Mouse (Mus musculus) frontal cortex, adult (tissue): ENCODE results near the gene Mdm1.

Experiments
- ATAC-seq: cut with Nextera tagmentation; 2 replicates; pipeline ENCODE4 v1.9.2; 2017; ENCODE audit warnings: mild to moderate bottlenecking, moderate library complexity, mixed read lengths; ENCODE audit not compliant: low TSS enrichment

The Mdm1 gene

DNA sequence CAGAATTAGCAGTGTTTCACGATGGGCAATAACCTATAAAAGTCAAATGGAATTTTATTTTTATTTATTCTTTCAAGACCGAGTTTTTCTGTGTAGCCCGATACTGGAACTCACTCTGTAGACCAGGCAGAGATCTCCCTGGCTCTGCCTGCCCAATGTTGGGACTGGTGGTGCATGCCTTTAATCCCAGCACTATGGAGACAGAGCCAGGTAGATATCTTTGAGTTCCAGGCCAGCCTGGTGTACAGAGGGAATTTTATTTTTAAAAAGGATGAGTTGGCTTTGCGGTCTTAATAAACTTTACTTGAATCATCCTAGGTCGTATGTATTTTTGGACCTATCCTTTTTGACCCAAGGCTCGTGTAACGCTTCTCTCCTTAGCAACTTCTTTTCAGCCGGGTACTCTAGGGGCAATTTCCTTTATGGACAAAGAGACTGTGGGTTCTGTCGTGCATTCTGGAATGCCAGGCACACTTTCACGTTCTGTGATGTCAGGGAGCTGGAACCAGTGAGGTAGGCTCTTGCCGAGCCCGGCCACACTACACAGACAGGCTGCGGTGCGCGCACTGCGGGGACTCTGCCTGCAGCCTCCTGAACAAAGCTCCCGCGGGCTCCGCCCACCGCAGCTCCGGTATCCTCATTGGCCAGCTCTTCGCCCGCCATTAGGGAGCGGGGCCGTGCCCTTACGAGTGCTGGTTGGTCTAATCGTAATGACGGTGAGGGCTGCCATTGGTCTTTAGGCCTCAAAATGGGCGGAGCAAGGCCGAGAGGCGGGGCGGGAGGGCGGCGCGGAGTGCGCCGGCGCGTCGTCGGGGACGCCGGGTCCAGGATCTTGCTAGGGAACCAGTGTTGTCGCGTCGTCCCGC is at the start of gene Mdm1:
TSS of gene Mdm1 (plus strand) at position 794 of the 866 bp plus-strand sequence.
- peak; percentile 100 for ATAC-seq

DNA sequence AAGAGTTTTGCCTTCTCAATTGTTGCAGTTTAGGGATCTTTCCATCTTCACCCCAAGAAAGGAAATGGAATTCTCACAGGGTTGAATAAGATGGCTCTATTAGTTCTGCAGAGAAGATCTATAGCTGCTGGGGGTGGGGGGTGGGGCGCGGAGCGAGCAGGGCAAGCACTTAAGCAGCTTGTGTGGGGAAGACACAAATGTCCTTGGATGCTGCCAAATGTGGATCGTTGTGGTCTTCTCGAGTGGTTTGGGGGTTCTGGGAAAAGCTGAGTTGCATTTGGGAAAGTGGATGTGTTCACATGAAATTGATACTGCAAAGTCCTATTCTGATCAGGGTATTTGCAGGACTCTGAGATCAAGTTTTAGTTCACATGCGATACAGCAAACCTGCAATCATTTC is 48.9 kb upstream of the Mdm1 start:
- ATAC-seq: no peak

DNA sequence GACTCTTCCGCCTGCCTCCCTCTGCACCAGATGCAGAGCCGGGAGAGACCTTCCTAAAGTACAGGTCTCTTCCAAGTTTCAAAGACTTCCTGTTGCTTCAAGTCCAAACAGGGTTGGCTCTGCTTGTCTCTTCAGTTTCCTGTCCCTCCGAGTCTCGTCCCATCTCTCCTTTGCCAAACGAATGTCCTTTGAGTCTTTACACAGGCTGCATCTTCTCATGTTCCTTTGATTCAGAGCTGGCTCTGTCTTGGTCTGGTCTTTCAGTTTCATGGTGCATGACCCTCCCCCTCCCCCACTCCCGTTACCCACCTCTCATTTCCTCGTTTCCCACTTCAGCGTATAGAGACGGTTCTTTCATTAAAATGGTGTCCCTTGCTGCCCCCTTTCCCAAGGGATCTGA is 47.9 kb upstream of the Mdm1 start:
- no peak for ATAC-seq

DNA sequence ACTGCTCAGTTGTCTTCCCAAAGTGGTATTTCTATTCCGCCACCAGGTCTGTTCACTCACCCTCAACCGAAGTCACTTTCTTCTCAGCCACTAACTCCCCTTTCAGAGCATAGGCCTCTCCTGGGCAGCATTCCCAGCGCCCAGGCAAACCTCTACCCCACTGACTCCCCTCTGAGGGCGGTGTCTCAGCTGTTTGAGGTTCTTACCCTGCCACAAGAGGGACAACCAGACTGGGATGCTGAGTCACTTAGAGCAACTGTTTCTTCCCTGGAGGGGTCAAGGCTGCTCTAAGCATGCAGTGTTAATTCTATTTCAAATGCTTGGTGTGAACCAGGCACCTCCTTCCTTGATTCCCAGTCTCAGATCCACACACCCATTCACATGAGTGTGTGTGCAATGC is 46.8 kb upstream of the Mdm1 start:
- ATAC-seq: no peak

DNA sequence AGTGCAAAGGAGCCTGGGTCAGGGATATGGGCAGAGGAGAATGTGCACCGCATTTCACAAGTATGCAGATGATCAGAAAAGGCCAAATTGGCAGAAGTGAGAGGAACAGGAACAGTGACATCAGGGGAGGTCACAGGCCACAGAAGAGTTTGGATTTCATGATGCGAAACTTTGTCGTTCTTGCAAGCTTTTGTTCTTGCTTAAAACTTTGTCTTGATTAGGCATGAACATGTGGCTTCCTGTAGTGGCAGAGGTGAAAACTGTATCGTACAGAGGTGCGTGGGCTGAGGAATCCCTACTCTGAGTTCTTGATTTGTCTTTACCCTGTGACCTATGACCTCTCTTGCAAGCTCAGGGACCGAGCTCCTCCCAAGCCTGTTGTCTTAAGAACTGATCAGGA is 45.4 kb upstream of the Mdm1 start:
- ATAC-seq: no peak

DNA sequence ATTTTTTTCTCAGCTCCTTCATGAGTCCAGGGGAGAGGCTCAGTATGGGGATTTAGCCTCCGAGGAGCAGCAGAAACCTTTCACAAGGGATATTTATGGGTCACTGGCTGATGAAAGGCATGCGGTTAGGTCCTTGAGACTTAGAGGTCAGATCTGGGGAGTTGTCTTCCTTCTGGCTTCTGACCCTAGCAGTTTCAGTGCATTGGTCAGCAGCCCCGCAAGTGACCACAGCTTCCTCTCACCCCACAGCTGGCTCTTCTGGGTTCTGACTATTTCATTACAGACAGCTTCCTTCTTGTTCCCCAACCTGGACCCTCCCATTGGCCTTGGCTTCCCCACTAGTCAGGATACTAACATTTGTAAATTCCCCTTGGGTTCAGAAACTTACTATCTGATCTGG is 43.7 kb upstream of the Mdm1 start:
- no peak for ATAC-seq

DNA sequence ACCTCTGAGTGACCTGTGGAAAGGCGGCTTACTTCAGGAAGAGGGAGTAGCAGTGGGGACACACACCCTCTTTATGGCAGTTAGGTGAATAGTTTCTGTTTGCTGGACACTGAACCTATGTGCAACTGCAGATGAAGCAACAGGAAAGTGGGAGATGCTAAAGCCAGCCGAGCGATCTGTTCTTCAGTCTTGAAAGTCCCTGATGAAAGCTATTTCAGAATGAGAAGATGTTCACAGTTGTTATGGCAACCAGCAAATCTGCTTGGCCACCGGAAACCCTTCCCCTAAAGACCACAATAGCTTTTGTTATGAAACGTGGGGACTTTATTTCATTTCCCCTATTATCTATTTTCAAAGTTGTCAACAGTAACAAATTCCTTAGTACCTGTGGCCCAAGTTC is 41.0 kb upstream of the Mdm1 start:
- ATAC-seq: no peak

DNA sequence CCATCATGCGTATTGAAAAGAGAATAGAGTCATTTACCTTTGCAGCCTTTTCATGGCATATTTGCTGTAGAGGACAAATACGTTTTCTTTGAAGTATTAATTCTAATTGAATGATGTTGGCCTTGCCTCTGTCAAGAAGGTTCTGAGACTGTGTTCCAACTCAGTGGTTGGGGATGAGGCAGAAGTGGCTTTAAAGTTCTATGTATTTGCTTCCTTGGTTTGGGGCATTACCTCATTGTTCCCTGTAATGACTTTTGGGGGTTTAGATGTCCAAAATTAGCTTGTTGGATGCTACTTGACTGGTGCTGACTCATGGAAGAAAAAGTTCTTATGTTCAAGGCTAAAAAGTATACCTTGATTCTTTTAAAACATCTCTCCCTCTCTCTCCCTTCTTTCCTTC is 40.6 kb upstream of the Mdm1 start:
- ATAC-seq: no peak

DNA sequence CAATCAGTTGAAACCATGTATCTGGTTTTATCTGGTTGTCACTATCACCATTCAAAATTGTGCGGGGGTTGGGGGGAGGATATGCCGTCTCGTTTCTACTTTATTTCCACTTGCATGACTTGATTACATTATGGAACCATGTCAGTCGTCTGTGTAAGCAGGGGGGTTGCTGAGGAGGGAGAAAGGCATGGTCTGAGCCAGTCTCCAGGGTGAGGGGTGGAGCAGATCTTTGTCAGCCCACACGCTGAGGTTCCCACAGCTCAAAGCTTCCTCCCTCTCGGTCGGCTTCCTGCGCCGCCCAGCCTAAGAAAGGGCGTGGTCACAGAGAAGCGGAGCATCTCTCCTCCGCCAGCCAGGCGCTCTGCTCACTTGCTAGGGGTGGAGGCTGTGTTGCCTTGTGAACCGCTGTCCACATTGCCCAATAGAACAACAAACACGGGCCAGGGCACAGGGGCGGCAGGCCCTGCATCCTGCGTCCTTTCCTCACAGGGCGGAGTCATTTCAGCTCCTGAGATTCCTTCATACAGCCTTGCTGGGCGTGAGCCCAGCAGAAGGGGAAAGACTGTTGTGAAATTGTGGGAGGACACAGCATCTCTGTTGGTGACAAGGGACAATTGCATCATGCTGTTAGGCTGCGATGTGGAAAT is 38.5 kb upstream of the Mdm1 start:
- ATAC-seq: peak; percentile 99

DNA sequence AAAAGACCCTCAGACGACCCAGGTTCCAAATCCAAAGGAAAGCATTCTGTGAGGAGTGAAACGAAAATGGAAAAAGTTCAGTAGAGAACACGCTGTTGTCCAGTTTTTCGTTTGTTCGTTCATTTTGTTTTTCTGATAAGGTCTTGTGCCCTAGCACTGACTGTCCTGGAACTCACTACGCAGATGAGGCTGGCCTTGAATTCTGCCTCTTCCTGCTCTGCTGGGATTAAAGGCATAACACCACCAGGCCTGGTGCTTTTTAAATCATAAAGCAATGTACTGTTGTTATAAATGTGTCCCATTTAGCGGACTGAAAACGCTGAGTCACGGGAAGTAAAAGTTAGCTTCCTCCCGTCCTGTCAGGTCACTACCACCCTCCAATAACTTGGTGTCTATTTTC is 37.7 kb upstream of the Mdm1 start:
- ATAC-seq: no peak

DNA sequence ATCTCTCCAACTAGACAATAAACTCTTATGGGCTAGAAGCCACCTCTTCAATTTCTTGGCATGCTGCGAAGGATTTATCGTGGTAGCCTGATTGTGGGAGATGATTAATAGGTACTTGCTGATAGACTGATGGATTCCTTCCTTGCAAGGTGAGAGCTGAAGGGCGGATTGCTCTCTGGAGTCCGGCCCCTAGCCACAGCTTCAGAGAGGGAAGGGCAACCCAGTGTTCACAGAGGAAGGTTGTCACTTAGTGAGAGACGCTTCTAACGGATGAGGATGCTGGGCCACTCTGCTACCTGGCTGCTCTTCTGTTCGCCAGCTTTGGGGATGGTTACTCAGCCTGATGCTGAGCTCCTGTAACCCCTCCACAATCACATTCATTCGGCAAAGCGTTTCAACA is 34.6 kb upstream of the Mdm1 start:
- no peak for ATAC-seq

DNA sequence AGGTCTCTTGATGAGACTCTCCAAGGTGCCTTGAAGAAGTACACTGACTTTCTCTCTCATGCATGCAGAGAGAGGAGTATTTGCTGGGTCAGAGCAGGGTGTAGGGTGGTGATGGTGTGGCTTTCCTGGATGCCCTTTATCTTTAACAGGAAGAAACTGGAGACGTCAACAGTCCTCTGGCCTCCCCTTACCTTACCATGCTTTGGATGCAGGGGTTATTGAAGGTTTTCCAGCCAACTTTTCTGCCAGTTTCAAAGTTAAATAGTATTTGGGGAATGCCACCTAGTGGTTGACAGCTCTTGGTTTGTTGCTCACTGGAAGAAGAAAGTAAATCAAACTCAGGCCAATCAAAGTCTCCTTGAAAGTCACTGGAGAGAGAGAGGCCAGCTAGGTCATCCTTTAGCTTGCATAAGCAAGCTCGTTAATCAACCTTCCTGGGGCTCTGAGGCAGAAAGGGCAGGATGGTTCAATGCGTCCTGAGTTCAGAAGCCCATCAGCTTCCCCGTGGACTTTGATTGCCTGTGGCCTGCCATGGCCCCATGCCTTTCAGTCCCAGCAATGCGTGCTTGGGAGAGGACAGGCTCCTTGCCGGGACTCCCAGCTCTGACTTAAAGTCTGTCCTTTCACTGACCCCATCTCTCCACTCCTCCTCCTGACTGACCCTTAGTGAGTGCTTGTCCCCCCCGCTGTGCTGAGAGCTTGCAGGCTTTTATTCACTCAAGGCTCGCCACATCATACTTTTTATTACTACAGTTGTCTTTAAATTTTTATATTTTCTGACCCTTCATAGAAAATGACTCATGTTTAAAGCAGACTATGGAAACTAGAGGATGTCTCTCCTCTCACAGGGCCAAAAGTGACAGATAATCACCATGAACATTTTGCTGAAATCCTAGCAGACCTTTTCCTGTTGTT is 31.3 kb upstream of the Mdm1 start:
- peak; percentile 62; the same call in 1 of the 2 replicates for ATAC-seq

DNA sequence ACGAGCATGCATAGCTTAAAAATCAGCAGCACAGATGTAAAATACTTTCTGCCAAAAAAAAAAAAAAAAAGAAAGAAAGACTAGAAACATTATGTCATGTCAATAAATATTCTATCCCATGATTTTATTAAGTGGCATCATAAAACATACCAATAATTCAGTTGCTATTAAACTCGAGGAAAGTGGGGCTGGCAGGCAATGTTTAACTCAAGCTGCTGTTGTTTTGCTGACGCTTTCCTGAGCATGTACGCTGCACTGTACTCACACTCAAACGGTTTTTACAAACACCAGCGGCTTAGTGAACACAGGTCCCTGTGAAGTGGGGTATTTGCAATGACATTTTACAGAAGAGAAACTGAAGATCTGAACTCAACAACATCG is 30.7 kb upstream of the Mdm1 start:
- ATAC-seq: no peak

DNA sequence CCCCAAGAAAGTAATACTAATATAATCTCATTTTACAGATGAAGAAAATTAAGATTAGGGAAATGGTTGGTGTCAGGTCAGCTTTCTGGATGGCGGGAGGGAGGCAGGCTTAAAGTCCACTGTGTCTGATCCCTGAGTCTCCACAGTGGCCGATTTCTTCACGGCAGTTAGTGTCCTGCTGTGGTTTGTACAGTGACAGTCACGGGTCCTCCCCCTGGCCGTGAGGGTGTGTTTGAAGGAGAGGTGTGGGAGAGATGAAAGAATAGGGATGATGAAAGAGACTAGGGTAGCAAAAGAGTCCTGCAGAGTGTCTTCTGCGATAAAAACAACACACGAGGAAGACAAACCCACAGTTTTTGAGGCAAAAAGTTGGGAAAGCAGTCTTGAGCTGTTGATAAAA is 30.0 kb upstream of the Mdm1 start:
- no peak for ATAC-seq

DNA sequence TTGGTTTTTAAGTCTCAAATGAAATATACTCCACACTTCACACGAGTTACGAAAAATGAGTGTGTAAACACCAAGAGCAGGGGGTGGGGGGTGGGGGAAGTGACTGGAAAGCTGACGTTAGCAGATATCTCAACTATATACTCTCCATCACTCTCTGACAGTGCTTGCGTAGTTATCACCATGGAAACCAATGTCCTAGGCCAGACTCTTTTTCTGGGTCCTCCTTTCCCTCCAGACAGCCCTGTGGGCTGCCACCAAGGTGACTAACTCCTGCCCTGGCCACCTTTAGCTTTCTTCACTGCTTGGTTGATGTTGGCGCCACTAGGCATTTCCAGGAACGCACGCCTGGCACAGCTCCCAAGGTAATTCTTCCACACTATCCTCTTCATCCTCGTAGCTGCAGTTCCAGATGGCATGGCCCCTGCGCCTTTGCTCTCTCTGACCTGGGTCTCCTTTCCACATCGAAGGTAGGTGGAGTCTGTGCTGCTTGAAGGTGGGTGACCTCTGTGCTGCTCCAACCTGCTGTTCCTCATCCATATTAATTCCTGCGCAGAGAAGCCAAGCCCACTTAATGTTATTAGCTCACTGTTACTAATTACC is 29.2 kb upstream of the Mdm1 start:
- no peak for ATAC-seq

DNA sequence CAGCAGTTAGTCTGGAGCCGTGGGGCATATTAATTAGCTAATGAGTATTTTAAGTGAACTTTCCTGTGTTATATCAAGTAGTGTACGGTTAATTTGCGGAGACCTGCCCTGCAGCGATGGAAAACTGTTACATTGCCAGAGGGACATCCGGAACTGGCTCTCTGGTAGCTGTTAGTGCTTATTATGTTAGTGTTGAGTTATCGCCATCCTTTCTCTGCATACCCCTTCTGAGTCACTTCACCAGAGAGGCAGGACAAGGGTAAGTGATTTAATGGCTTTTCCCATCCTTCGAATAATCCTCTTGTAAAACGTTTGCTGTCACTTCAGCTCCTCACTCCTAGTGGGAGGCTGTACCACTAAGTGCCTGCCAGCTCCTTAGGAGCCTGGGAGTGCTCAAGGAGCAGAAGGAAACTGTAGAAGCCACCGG is 28.3 kb upstream of the Mdm1 start:
- ATAC-seq: no peak

DNA sequence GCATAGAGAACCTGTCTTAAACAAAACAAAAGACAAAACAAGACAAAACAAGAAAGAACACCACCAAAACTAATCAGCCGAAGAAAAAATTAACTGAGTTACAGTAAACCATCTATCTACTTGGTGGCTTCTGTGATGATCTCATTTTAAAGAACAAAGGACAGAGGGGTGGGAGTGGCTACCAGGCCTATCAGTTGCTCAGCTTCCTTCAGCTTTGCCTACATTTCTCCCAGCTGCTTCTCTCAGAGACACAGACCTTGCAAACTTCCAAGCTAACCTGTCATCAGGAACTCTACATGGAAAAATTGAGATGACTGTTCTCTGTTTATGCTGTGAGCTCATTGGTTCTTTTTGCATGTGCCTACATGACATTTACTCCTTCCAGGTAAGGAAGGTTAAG is 27.3 kb upstream of the Mdm1 start:
- ATAC-seq: no peak

DNA sequence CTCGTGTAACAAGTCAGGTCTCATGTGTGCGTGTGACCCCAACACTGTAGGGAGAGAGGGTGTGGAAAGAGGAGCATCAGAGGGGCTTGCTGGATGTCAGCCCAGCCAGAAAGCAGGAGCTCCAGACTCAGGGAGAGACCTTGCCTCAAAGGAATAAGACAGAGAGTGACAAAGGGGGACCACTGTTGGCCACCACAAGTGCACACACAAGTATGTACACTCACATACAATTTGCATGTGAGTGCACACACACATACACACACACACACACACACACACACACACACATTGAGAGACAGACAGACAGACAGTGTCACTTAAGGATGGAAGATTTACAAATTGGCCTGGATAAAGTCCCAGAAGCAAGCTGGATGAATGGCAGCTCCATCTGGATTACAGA is 25.2 kb upstream of the Mdm1 start:
- ATAC-seq: no peak

DNA sequence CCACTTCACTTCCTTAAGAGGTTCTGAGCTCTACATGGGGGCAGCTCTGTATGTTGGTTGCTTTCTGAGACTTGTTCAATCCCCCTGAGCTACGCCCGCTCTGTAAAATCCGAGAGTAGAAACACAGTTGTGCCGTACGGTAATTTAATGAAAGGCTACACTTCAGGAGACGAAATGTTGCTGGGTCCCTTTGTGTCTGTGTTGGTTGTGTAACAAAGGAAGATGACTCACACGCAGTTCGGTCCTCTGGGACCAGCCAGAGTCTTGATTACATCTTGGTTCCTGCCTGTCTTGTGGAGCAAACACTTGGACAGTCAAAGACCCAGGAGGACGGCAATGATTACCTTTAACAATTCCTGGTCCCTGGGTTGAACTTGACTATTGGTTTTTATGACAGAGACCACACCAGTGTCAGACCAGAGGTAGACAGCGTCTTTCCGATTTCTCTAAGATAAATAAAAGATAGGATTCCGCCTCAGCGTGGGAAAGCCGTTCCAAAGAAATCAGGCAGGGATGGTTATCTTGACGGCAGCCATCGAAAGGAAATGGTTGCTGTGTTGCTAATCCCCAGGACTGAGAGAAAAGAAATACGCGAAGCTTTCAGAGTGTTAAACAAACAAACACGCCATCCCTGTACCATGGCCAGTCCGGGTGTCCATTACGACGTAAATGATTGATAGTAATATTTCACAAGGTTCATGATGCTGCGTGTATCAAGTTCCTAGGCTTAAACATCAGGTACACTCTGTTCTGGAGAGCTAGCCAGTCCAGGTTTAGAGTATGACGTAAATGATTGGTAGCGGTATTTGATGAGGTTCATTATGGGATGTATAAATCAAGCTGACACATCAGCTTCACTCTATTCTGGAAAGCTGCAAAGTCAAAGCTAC is 20.3 kb upstream of the Mdm1 start:
- ATAC-seq: 0 out of 2 replicates have a peak, but pooled peaks have one; percentile 23

DNA sequence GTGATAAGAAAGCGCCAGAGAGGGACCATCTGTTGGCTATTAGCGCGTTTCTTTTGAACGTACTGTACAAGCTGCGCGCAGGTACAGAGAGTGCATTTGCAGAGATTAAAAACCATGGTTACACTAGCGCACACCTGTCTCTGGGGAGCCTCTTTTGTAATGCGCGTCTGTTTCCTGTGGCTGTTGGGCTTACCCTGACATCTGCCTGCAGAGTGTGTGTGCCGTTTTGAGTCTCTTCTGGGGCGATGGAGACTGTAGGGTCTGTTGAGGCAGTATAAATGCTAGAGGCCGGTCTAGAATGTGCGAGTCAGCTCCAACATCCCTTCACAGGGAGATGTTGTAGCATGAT is 19.7 kb upstream of the Mdm1 start:
- ATAC-seq: no peak; the same call in 1 of the 2 replicates
